Mouse (Mus musculus): ENCODE measurements at regions not wholly inside any gene's neighbourhood (a gene's known extent, or its start where the extent isn't known, plus 50 kb on each side); places are given as distances from the start of the nearest gene placed in this dataset.

DNA sequence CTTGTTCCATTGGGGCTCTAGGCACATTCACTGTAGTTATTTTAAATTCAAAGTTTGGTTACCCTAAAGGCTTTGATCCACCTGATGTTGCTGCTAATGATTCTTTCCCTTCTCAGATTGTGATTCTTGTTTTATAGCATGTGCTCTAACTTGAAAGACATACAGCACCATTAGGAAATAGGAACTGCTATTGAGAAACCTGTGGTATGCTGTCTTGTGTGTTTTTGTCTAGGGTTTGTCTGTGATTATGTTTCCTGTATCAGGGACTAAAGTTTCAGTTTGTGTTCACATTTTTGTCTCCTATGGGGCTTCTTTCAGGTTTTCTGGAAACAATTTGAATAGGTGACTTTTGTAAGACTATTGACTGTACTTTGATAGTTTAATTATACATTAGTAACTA, 63.5 kb upstream of the Hgf start:
- Histone ChIP-seq H3K9ac (replicated peaks) (no peak overlapping the region), H3K9me3 (no peaks in the 10 kb centered on the region), H3K4me3 (no peak overlapping the region), H3K36me3 (no peaks in the 10 kb centered on the region), H3K27me3 (no peaks in the 10 kb centered on the region), H3K4me2 (replicated peaks) (no peak overlapping the region), H3K27ac (replicated peaks) (no peak overlapping the region), H3K4me1 (no peaks in the 10 kb centered on the region)
- ATAC-seq (ENCODE audit: low FRiP score, low read depth): no peak

DNA sequence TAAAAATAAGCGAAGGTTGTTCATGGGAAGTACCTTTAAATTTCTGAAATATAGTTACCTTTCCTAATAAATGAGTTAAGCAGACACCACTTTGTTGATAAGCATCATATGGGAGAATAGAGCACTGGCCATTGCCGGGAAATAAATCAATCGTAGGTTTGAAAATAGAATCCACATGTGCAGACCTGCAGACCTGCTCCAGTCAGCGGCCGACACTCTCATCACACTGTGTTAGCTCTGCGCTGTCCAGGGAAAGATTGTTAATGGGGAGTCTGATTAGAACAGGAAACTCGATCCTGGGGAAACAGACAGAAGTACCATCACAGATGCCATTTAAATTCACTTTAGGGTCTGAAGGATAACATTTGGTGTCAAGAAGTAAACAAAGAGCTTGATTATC, 53.4 kb upstream of the Hgf start:
- no peak overlapping the region for H3K27ac ChIP-seq (replicated peaks)
- 80% methylated on average over 7 of the region's 7 CpGs for WGBS
- no peaks in the 10 kb centered on the region for H3K36me3 ChIP-seq
- H3K4me2 ChIP-seq (replicated peaks): no peak overlapping the region
- no peak overlapping the region for H3K9ac ChIP-seq (replicated peaks)
- no peaks in the 10 kb centered on the region for H3K9me3 ChIP-seq
- no peaks in the 10 kb centered on the region for H3K27me3 ChIP-seq
- no peak for ATAC-seq (ENCODE audit: low FRiP score, low read depth)
- H3K4me1 ChIP-seq: no peaks in the 10 kb centered on the region
- H3K4me3 ChIP-seq: no peak overlapping the region

Data from midbrain, embryonic 12.5 days (tissue).